Mouse (Mus musculus): ENCODE data around the gene Tfap2c.

The Tfap2c gene

GRCm38 (mm10) chr2:172549371-172550155, at the start of gene Tfap2c:
Tfap2c (plus strand) TSS chr2:172549593.
- CTCF ChIA-PET: interaction anchor here in 3 of 4 experiments (0.6 to 2.9 kb wide), 16 partner anchors 18 to 231 kb away, joined by 3 to 27 read pairs (median 4); no protein-coding TSS in a partner anchor
- POLR2A ChIA-PET: interaction anchor here (0.6 to 10.3 kb wide), 36 partner anchors 11 to 298 kb away, joined by 3 to 78 read pairs (median 4); no protein-coding TSS in a partner anchor

GRCm38 (mm10) chr2:172500752-172501316, 48.6 kb upstream of the Tfap2c start:
- ChIA-PET CTCF (no interaction called here), POLR2A (interaction anchor here in 1 of 4 experiments (0.5 kb wide), 1 partner anchor 22 kb away, joined by 5 read pairs; no protein-coding TSS in a partner anchor)

GRCm38 (mm10) chr2:172501341-172501740, 48.1 kb upstream of the Tfap2c start:
- CTCF ChIA-PET: interaction anchor here in 1 of 4 experiments (1.1 kb wide), 1 partner anchor 28 kb away, joined by 3 read pairs; no protein-coding TSS in a partner anchor
- POLR2A ChIA-PET: interaction anchor here in 3 of 4 experiments (0.5 to 1.4 kb wide), 7 partner anchors 8 to 22 kb away, joined by 3 to 5 read pairs (median 4); no protein-coding TSS in a partner anchor

GRCm38 (mm10) chr2:172502168-172502567, 47.2 kb upstream of the Tfap2c start:
- CTCF ChIA-PET: interaction anchor here (0.5 to 1.5 kb wide), 16 partner anchors 9 to 482 kb away, joined by 3 to 9 read pairs (median 3); no protein-coding TSS in a partner anchor

GRCm38 (mm10) chr2:172506121-172506520, 43.3 kb upstream of the Tfap2c start:
- CTCF ChIA-PET: interaction anchor here in 1 of 4 experiments (1.0 kb wide), 1 partner anchor 10 kb away, joined by 5 read pairs; no protein-coding TSS in a partner anchor

More at GRCm38 (mm10) chr2:172502168-172502567, 47.2 kb upstream of the Tfap2c start:
- POLR2A ChIA-PET: interaction anchor here in 3 of 4 experiments (0.6 to 1.4 kb wide), 20 partner anchors 8 to 520 kb away, joined by 3 to 7 read pairs (median 4); no protein-coding TSS in a partner anchor

GRCm38 (mm10) chr2:172510056-172510712, 39.2 kb upstream of the Tfap2c start:
- ChIA-PET POLR2A (interaction anchor here in 3 of 4 experiments (0.5 to 2.2 kb wide), 26 partner anchors 8 to 1852 kb away, joined by 3 to 12 read pairs (median 4); partner anchors contain the start of gene Tfap2c (in 1 of the 3)), CTCF (interaction anchor here in 3 of 4 experiments (0.6 to 1.3 kb wide), 7 partner anchors 9 to 462 kb away, joined by 3 to 5 read pairs (median 3); no protein-coding TSS in a partner anchor)

More at GRCm38 (mm10) chr2:172506121-172506520, 43.3 kb upstream of the Tfap2c start:
- POLR2A ChIA-PET: interaction anchor here in 2 of 4 experiments (1.0 to 1.9 kb wide), 4 partner anchors 9 to 108 kb away, joined by 3 to 9 read pairs (median 4); no protein-coding TSS in a partner anchor

- ChIA-PET CTCF (interaction anchor here (0.6 to 1.3 kb wide), 7 partner anchors 8 to 461 kb away, joined by 3 to 5 read pairs (median 3); no protein-coding TSS in a partner anchor), POLR2A (interaction anchor here in 3 of 4 experiments (0.6 to 2.2 kb wide), 24 partner anchors 8 to 1853 kb away, joined by 3 to 12 read pairs (median 4); partner anchors contain the start of gene Tfap2c (in 1 of the 3))
These were observed 38.5 kb upstream of the Tfap2c start for GRCm38 (mm10) chr2:172510899-172511298.

- CTCF ChIA-PET: interaction anchor here in 1 of 4 experiments (0.7 to 1.4 kb wide), 3 partner anchors 10 to 88 kb away, joined by 3 to 5 read pairs (median 3); no protein-coding TSS in a partner anchor
- POLR2A ChIA-PET: interaction anchor here in 3 of 4 experiments (0.6 to 2.4 kb wide), 37 partner anchors 8 to 1963 kb away, joined by 3 to 16 read pairs (median 4); partner anchors contain the start of gene Tfap2c (in 1 of the 3)
These were observed 32.9 kb upstream of the Tfap2c start for GRCm38 (mm10) chr2:172516407-172516992.

- ChIA-PET CTCF (interaction anchor here (0.6 to 1.8 kb wide), 6 partner anchors 11 to 85 kb away, joined by 3 to 6 read pairs (median 4); no protein-coding TSS in a partner anchor), POLR2A (interaction anchor here in 3 of 4 experiments (0.6 to 3.2 kb wide), 35 partner anchors 8 to 350 kb away, joined by 3 to 23 read pairs (median 4); partner anchors contain the start of gene Tfap2c (in 1 of the 3))
These were observed 28.6 kb upstream of the Tfap2c start for GRCm38 (mm10) chr2:172520616-172521371.

- CTCF ChIA-PET: interaction anchor here in 2 of 4 experiments (0.5 to 1.8 kb wide), 8 partner anchors 11 to 47 kb away, joined by 3 to 5 read pairs (median 4); no protein-coding TSS in a partner anchor
- POLR2A ChIA-PET: interaction anchor here in 3 of 4 experiments (0.6 to 3.3 kb wide), 48 partner anchors 8 to 1733 kb away, joined by 3 to 23 read pairs (median 5); partner anchors contain the start of genes Tfap2c (in 2 of the 3), Aurka (in 1 of the 3), Cstf1 (in 1 of the 3) and Fam210b (in 1 of the 3)
These were observed 26.9 kb upstream of the Tfap2c start for GRCm38 (mm10) chr2:172522528-172522927.

GRCm38 (mm10) chr2:172527175-172527574, 22.2 kb upstream of the Tfap2c start:
- CTCF ChIA-PET: interaction anchor here (0.5 to 1.3 kb wide), 7 partner anchors 16 to 523 kb away, joined by 3 to 7 read pairs (median 4); no protein-coding TSS in a partner anchor

GRCm38 (mm10) chr2:172543987-172544386, 5.4 kb upstream of the Tfap2c start:
- CTCF ChIA-PET: interaction anchor here (0.6 to 1.4 kb wide), 6 partner anchors 17 to 244 kb away, joined by 3 to 6 read pairs (median 3); partner anchors contain the start of genes Aurka (in 1 of the 4) and Cstf1 (in 1 of the 4)
- POLR2A ChIA-PET: interaction anchor here in 3 of 4 experiments (0.6 to 3.1 kb wide), 12 partner anchors 13 to 1534 kb away, joined by 3 to 17 read pairs (median 4); partner anchors contain the start of gene Fam210b (in 1 of the 3)

More at GRCm38 (mm10) chr2:172527175-172527574, 22.2 kb upstream of the Tfap2c start:
- POLR2A ChIA-PET: interaction anchor here (0.5 to 1.6 kb wide), 28 partner anchors 9 to 1984 kb away, joined by 3 to 9 read pairs (median 3); partner anchors contain the start of genes Tfap2c (in 2 of the 4), Aurka (in 1 of the 4) and Cstf1 (in 1 of the 4)

- ChIA-PET POLR2A (interaction anchor here in 3 of 4 experiments (0.6 to 2.9 kb wide), 8 partner anchors 18 to 353 kb away, joined by 3 to 23 read pairs (median 5); no protein-coding TSS in a partner anchor), CTCF (interaction anchor here (0.6 to 2.8 kb wide), 7 partner anchors 9 to 703 kb away, joined by 3 to 9 read pairs (median 5); no protein-coding TSS in a partner anchor)
These were observed 4.7 kb upstream of the Tfap2c start for GRCm38 (mm10) chr2:172544601-172545127.

GRCm38 (mm10) chr2:172545592-172546235, 3.7 kb upstream of the Tfap2c start:
- POLR2A ChIA-PET: interaction anchor here in 3 of 4 experiments (0.5 to 2.9 kb wide), 13 partner anchors 9 to 89 kb away, joined by 3 to 23 read pairs (median 5); no protein-coding TSS in a partner anchor
- CTCF ChIA-PET: interaction anchor here (0.5 to 2.8 kb wide), 10 partner anchors 8 to 468 kb away, joined by 3 to 9 read pairs (median 4); no protein-coding TSS in a partner anchor

- ChIA-PET CTCF (interaction anchor here in 3 of 4 experiments (0.8 to 2.8 kb wide), 11 partner anchors 25 to 227 kb away, joined by 3 to 9 read pairs (median 4); no protein-coding TSS in a partner anchor), POLR2A (interaction anchor here (0.5 to 10.3 kb wide), 16 partner anchors 10 to 126 kb away, joined by 3 to 78 read pairs (median 4); no protein-coding TSS in a partner anchor)
These were observed 2.8 kb upstream of the Tfap2c start for GRCm38 (mm10) chr2:172546551-172546950.
